Mouse (Mus musculus) midbrain, embryonic 15.5 days (tissue): ENCODE measurements around the gene Rgs6. TPM values are rescaled to one million over a fixed set of nuclear protein-coding genes. Genes with fewer than 3 reads are reported as not detected.

Source experiments
- ATAC-seq: fragments of 200-750 bp; cut with Nextera tagmentation; replicated peaks from 2 replicates; pipeline ENCODE4 v1.8.0; 2017; ENCODE audit warnings: moderate TSS enrichment
- H3K27ac ChIP-seq: fragments of 300-500 bp; sonication (generic); 2 replicates; pipeline ENCODE4 v1.5.1; 2015; ENCODE audit warnings: mild to moderate bottlenecking, inconsistent platforms
- H3K27me3 ChIP-seq: fragments of 300-500 bp; sonication (generic); replicated peaks from 2 replicates; pipeline ENCODE4 v1.6.1; 2015; ENCODE audit warnings: inconsistent platforms
- H3K36me3 ChIP-seq: fragments of 300-500 bp; sonication (generic); replicated peaks from 2 replicates; pipeline ENCODE4 v1.6.1; 2015; ENCODE audit warnings: inconsistent platforms
- H3K4me1 ChIP-seq: fragments of 300-500 bp; sonication (generic); 2 replicates; pipeline ENCODE4 v1.6.1; 2015; ENCODE audit warnings: inconsistent platforms
- H3K4me2 ChIP-seq: fragments of 300-500 bp; sonication (generic); 2 replicates; pipeline ENCODE4 v1.6.1; 2015; ENCODE audit warnings: inconsistent platforms, mild to moderate bottlenecking, moderate library complexity
- H3K4me3 ChIP-seq: fragments of 300-500 bp; sonication (generic); 2 replicates; pipeline ENCODE4 v1.5.1; 2015; ENCODE audit warnings: mild to moderate bottlenecking, inconsistent platforms
- H3K9ac ChIP-seq: fragments of 300-500 bp; sonication (generic); 2 replicates; pipeline ENCODE4 v1.6.1; 2015; ENCODE audit warnings: mild to moderate bottlenecking, inconsistent platforms
- H3K9me3 ChIP-seq: fragments of 300-500 bp; sonication (generic); 2 replicates; pipeline ENCODE4 v1.6.1; 2016; ENCODE audit warnings: inconsistent platforms
- WGBS: fragments of 180-500 bp; shearing (Covaris S2); methylation state at CpG from one replicate; pipeline ENCODE4 v1.1.7; 2015; ENCODE audit warnings: mixed read lengths; 5-methylcytosine and 5-hydroxymethylcytosine counted together
- polyA plus RNA-seq: library from polyadenylated mRNA; unstranded; fragments of >200 nt; fragmentation: Nextera tagmentation; extraction: Ambion mirVana; gene quantifications from 2 replicates; pipeline ENCODE4 v1.2.1, GENCODE M21; 2015

Rgs6 gene
- polyA plus RNA-seq, 1 experiment from 2014 or later = 15.5 TPM

DNA sequence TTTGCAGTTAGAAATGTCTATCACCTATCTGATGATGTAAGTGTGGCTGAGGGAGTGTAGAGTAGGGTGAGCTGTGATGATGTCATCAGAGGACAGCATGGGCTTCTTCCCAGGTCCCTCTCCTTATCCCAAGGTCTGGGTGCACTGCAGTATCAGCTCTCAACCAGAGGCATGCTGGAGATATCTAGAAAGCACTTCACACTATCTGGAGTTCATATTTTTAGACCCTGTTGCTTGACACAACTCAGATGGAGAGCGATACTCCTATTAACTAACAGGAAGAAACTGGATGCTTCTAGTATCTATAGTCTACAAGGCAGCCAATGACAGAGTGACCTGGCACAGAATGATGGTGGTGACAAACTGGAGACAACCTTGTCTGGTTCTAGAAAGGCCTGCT, 250.5 kb downstream of the Rgs6 start:
- 98% methylated on average over 1 of the region's 1 CpGs for WGBS
- H3K4me3 ChIP-seq = no peak overlapping the region
- H3K4me1 ChIP-seq = no peaks in the 10 kb centered on the region
- H3K27me3 ChIP-seq = no peaks in the 10 kb centered on the region
- no peak for ATAC-seq
- H3K36me3 ChIP-seq = no peaks in the 10 kb centered on the region
- H3K9me3 ChIP-seq = no peaks in the 10 kb centered on the region
- H3K27ac ChIP-seq = no peak overlapping the region
- H3K9ac ChIP-seq = no peak overlapping the region
- no peak overlapping the region for H3K4me2 ChIP-seq

DNA sequence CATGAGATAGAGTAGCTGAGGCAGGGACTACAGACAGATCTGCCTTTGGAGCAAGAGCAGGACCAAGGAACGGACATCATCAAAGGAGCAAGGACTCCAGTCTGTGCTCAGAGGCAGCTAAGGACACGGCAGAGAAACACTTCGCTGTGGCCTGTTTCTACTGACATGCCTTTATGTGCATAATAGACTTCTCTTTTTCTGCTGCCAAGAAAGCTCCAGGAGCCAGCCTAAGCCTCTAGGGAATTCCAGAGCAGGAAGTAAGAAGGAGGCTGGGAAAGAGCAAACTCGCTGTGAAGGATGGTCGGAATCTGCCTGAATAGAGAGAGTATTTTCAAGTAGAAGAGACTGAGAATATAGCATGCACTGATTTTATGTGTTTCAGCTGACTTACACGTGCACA, 253.5 kb downstream of the Rgs6 start:
- no peak overlapping the region for H3K9ac ChIP-seq
- no peaks in the 10 kb centered on the region for H3K27me3 ChIP-seq
- H3K36me3 ChIP-seq = no peaks in the 10 kb centered on the region
- no peaks in the 10 kb centered on the region for H3K4me1 ChIP-seq
- H3K9me3 ChIP-seq = no peaks in the 10 kb centered on the region
- whole genome bisulfite sequencing = 54% methylated on average over 6 of the region's 6 CpGs
- no peak overlapping the region for H3K4me2 ChIP-seq
- H3K27ac ChIP-seq = no peak overlapping the region
- ATAC-seq = no peak
- no peak overlapping the region for H3K4me3 ChIP-seq

DNA sequence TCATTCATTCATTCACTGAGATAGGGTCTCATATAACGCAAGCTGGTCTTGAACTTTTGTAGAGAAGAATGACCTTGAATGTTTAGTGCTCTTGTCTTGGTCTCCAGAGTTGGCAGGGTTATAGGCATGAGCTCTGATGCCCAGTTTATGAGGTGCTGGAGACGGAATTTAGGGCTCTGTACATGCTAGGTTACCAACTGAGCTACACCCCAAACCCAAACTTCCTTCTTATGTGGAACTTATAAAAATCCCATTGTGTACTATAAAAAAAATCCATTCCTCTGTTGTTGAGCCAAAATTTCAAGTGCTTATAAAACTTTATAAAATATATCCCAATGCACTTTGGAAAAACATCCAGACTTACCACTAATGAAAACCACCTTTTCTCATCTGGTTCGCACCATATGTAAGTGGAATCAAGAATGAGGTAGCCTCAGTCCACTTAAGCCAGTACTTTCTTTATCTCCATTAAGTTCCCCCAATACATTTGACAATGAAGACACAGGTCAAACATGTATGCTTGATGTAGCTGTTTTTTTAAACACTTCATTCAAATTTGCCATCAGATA, 260.3 kb downstream of the Rgs6 start:
- no peak for ATAC-seq
- no peak overlapping the region for H3K4me2 ChIP-seq
- 96% methylated on average over 3 of the region's 3 CpGs for WGBS

DNA sequence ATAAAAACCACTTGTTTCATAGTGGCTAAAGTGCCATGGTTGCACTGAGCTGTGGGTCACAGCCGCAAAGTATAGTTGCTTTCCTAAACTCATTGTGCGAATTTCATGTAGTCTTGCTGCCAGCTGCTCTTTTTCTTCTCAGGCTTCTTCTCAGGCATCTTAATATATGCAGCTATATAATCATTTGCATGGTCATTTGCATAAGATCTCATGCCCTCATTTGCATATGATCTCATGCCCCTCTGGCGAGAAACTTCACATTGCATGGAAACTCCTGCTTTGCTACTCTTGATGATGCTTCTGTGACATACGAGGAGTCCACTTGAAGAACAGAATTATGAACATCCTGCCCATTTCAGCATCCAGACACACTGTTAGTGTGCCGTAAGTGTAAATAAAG, 266.8 kb downstream of the Rgs6 start:
- no peaks in the 10 kb centered on the region for H3K9me3 ChIP-seq
- H3K36me3 ChIP-seq = no peaks in the 10 kb centered on the region

More for the DNA sequence above, 260.3 kb downstream of the Rgs6 start:
- no peaks in the 10 kb centered on the region for H3K27me3 ChIP-seq
- H3K27ac ChIP-seq = no peak overlapping the region
- H3K9me3 ChIP-seq = no peaks in the 10 kb centered on the region
- H3K4me3 ChIP-seq = no peak overlapping the region
- H3K4me1 ChIP-seq = no peaks in the 10 kb centered on the region
- no peak overlapping the region for H3K9ac ChIP-seq
- H3K36me3 ChIP-seq = no peaks in the 10 kb centered on the region

DNA sequence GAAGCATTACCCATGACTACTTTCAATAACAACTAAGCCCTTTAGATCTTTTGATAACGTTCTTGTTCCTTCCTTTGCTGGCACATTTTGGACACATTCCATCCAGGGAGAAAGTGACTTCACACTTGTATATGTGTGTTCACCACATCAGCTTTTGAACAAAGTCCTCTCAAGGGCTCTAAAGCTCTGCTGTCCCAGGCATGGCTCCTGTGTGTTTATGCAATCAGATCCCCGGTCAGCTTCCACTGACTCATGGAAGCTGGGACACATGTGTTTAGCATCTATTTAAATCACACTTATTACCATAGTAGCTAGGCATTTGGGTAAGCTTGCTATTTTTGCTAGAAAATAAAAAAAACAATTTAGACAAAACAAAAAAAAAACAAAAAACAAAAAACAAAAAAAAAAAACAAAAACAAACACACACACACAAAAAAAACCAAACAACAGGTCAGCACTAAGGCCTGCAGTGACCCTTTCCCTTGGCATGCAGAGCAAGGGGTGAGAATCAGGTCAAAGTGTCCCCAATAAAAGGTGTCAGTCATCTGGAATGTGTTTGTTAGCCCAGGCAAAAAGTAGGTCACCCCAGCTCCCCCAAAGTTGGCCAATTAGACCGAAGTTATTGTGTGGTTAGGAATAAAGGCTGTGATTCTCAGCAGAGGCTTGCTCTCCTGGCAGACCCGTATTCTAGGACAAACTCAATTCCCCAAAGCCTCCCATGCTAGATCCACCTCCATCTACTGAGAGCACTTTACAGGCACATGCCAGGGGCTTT, 267.4 kb downstream of the Rgs6 start:
- no peak for ATAC-seq
- no peak overlapping the region for H3K4me2 ChIP-seq
- H3K4me1 ChIP-seq = no peaks in the 10 kb centered on the region
- no peaks in the 10 kb centered on the region for H3K36me3 ChIP-seq
- 68% methylated on average over 4 of the region's 4 CpGs for WGBS
- no peak overlapping the region for H3K27ac ChIP-seq
- no peaks in the 10 kb centered on the region for H3K9me3 ChIP-seq
- H3K9ac ChIP-seq = no peak overlapping the region
- H3K27me3 ChIP-seq = no peaks in the 10 kb centered on the region
- H3K4me3 ChIP-seq = no peak overlapping the region

More for the DNA sequence above, 266.8 kb downstream of the Rgs6 start:
- no peak overlapping the region for H3K4me3 ChIP-seq
- H3K27ac ChIP-seq = no peak overlapping the region
- no peak overlapping the region for H3K4me2 ChIP-seq
- ATAC-seq = no peak
- 58% methylated on average over 5 of the region's 5 CpGs for WGBS
- H3K9ac ChIP-seq = no peak overlapping the region
- H3K4me1 ChIP-seq = no peaks in the 10 kb centered on the region
- H3K27me3 ChIP-seq = no peaks in the 10 kb centered on the region

DNA sequence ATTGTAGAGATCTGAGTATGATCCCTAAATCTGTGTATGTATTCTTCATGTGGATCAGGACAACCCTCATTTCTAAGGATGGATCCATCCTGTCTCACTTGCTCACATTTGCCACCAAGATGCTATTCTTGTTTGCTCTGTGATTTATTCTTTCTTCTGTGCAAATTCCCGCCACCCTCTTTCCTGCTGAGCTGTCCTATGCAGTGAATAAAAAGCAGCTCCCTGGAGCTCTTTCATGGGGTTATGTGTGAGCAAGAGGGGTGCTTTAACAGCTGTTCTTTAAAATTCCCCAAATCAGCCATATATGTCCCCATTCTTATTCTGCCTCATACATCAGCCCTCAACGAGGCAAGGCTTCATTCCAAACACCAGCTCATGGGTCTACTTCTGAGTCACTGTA, 277.6 kb downstream of the Rgs6 start:
- no peaks in the 10 kb centered on the region for H3K36me3 ChIP-seq
- WGBS = 71% methylated on average over 2 of the region's 2 CpGs

DNA sequence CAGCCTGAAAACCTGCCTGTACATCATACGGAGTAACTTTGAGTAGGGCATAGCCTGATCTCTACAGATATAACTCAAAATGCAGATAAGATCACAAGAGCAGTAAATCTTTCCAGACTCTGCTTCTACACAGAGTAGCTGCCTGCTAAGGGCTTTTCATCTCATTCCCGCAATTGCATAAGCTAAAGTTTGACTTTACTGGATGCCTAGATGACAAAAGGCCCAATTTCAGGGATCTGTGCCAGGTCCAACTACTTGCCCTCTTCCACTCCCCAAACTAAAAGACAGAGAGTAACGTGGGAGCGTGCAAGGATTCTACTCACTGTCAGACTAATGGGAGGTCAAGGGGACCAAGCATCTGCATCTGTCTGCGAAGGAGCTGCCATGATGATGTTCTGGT, 292.6 kb downstream of the Rgs6 start:
- H3K27me3 ChIP-seq = no peaks in the 10 kb centered on the region
- no peaks in the 10 kb centered on the region for H3K36me3 ChIP-seq
- no peak for ATAC-seq
- no peak overlapping the region for H3K4me3 ChIP-seq
- H3K27ac ChIP-seq = no peak overlapping the region
- WGBS = 91% methylated on average over 5 of the region's 5 CpGs
- H3K4me2 ChIP-seq = no peak overlapping the region
- no peak overlapping the region for H3K9ac ChIP-seq
- no peaks in the 10 kb centered on the region for H3K4me1 ChIP-seq
- H3K9me3 ChIP-seq = no peaks in the 10 kb centered on the region

More for the DNA sequence above, 277.6 kb downstream of the Rgs6 start:
- Histone ChIP-seq H3K4me2 (no peak overlapping the region), H3K27me3 (no peaks in the 10 kb centered on the region), H3K9me3 (no peaks in the 10 kb centered on the region), H3K4me1 (no peaks in the 10 kb centered on the region), H3K27ac (no peak overlapping the region), H3K4me3 (no peak overlapping the region), H3K9ac (no peak overlapping the region)
- ATAC-seq = no peak

DNA sequence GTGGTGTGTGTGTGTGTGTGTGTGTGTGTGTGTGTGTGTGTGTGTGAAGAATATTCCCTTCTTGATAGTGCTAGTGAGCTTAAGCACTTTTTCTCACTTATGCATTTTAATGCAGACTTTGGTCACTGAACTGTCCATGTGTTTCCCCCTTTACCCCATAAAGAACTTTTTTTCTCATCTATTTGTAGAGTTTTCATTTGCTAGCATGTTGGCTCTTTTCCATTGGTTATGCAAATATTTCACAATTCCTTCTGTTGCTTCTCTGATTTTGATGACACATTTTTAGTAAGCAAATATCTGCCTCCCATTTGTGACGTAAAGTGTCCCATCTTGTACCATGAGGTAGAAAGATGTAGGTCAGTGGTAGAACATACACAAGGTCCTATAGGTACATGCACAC, 295.0 kb downstream of the Rgs6 start:
- H3K4me3 ChIP-seq = no peak overlapping the region
- H3K4me1 ChIP-seq = no peaks in the 10 kb centered on the region
- ATAC-seq = no peak
- WGBS = 90% methylated on average over 1 of the region's 1 CpGs
- H3K27me3 ChIP-seq = no peaks in the 10 kb centered on the region
- no peak overlapping the region for H3K27ac ChIP-seq
- H3K36me3 ChIP-seq = no peaks in the 10 kb centered on the region
- H3K4me2 ChIP-seq = no peak overlapping the region
- H3K9me3 ChIP-seq = no peaks in the 10 kb centered on the region
- no peak overlapping the region for H3K9ac ChIP-seq

DNA sequence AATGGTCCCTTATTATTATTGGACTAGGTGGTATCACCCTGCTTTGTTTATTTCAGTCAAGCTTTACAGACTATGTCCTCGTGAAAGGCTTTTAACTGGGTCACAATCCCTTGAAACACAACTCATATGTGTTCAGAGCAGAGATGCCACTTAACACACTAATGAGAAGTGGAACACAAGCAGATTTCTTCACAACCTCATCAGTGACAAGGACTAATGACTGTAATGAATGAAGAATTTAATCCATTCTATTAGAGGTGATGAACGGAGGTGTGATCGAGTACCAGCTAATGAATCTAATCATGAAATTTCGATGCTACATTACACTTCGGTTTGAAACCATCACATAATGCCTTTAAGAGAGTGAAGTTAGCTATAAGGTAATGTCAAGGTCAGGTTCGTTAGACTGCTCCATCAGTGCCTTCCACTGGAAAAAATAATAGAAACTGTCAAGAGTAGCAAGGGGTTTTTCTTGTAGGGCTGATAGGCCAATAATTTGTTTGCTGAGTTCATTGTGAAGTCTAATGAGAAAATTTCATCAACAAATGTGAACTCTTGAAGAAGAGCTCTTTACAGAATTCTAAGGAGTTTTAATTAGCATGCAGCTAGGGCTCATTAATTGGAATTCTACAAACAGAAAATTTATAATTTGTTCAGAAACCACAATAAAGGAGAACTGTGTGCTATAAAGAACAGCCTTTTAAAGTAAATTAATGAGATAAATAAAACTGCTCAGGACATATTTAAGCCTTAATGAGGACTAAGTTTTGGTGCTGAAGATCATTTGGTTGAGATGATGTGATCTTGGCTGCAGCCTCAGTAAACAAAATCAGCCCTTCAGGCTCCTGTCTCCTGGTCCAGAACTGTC, 307.1 kb downstream of the Rgs6 start:
- 81% methylated on average over 6 of the region's 6 CpGs for WGBS
- H3K9me3 ChIP-seq = no peaks in the 10 kb centered on the region
- no peaks in the 10 kb centered on the region for H3K36me3 ChIP-seq
- no peak overlapping the region for H3K4me2 ChIP-seq
- no peak overlapping the region for H3K9ac ChIP-seq
- no peak overlapping the region for H3K4me3 ChIP-seq
- ATAC-seq = no peak
- no peaks in the 10 kb centered on the region for H3K4me1 ChIP-seq
- no peak overlapping the region for H3K27ac ChIP-seq
- no peaks in the 10 kb centered on the region for H3K27me3 ChIP-seq

DNA sequence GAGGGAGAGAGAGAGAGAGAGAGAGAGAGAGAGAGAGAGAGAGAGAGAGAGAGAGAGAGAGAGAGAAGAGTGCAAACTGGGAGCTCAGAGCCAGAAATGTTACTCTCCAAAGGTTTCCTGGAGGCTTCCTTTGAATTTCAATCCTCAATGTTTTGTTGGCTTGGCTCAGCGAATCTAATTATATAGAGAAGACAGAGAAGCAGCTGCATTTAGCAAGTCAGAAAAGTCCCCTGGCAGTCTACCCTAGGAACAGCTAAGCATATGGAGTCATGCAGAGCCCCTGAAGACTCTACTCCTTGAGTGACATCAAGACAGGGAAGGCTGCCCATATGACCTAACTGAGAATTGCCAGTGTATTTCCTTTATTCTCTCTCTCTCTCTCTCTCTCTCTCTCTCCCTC, 317.7 kb downstream of the Rgs6 start:
- H3K9ac ChIP-seq = no peak overlapping the region
- no peak overlapping the region for H3K4me2 ChIP-seq
- 41% methylated on average over 1 of the region's 1 CpGs for WGBS
- no peak overlapping the region for H3K4me3 ChIP-seq
- H3K9me3 ChIP-seq = no peaks in the 10 kb centered on the region
- no peak overlapping the region for H3K27ac ChIP-seq
- no peaks in the 10 kb centered on the region for H3K4me1 ChIP-seq
- no peaks in the 10 kb centered on the region for H3K27me3 ChIP-seq
- no peaks in the 10 kb centered on the region for H3K36me3 ChIP-seq
- ATAC-seq = no peak

DNA sequence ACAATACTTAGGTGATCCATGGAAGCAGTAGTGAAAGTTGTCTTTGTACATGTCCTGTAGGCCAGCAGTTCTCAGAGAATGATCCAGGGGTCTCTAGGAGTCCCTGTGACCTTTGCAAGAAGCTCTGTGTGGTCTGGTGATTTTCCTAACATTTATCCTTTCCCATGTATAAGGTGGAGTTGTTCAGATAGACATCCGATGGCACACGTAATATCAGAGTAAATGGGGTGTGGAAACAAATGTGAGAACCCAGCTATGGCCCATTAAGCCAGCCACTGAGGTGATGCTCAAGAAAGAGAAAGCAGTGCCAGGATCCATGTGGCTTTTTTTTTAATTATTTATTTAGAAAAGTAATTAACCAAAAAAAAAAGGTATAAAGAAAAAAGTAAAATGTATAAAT, 322.8 kb downstream of the Rgs6 start:
- H3K27me3 ChIP-seq = no peaks in the 10 kb centered on the region
- WGBS = 92% methylated on average over 2 of the region's 2 CpGs
- no peak for ATAC-seq
- no peaks in the 10 kb centered on the region for H3K36me3 ChIP-seq
- H3K27ac ChIP-seq = no peak overlapping the region
- no peak overlapping the region for H3K4me2 ChIP-seq
- no peaks in the 10 kb centered on the region for H3K9me3 ChIP-seq
- no peak overlapping the region for H3K9ac ChIP-seq
- H3K4me1 ChIP-seq = no peaks in the 10 kb centered on the region
- H3K4me3 ChIP-seq = no peak overlapping the region

DNA sequence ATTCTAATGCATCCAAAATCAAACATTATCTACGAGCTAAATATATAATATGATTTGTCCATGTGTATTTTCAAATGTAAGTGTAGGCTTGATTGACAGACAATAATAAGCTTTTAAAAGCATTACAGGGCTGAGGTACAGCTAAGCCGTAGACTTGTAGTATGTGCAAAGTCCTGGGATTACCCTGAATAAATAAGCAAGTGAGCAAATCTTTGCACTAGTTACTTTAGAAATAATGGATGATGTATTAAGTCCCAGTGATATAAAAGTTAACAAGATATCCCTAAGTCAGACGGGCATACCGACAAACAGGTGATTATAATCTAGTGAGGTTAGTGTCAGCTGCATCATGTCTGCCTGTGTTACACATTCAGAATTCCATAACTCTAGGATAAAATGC, 326.0 kb downstream of the Rgs6 start:
- Histone ChIP-seq H3K36me3 (no peaks in the 10 kb centered on the region), H3K9ac (no peak overlapping the region), H3K9me3 (no peaks in the 10 kb centered on the region), H3K27ac (no peak overlapping the region), H3K4me1 (no peaks in the 10 kb centered on the region), H3K27me3 (no peaks in the 10 kb centered on the region), H3K4me3 (no peak overlapping the region), H3K4me2 (no peak overlapping the region)
- ATAC-seq = no peak
- WGBS = 74% methylated on average over 4 of the region's 4 CpGs
